Mouse (Mus musculus): ENCODE measurements around the gene Sh3rf1. TPM values are rescaled to one million over a fixed set of nuclear protein-coding genes. Genes with fewer than 3 reads are reported as not detected.
A peak's percentile ranks its signal among the peaks of the same experiment; 100 is the strongest.

Sh3rf1 gene
- polyA plus RNA-seq, 1 experiment from 2014 or later, result 24.0 TPM

DNA sequence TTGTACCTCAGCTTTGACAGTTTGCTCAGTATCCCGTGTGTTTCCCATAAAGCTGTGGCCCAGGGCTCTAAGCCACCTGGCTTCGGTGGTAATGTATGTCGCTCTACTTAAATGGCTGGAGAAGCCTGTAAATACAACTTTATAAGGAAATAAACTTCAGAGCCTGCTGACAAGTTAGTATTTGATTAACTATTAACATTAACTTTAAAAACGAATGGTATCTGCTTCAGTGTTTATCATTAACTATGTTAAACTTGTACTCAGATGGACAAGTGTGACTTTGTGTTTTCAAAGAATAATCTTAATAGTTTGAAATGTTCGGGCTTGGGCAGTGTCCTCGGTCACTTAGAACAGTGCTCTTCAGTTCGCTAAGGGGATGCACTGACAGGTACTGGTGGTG, 151.5 kb downstream of the Sh3rf1 start:
- WGBS, result 92% methylated on average over 7 of the region's 7 CpGs
- Histone ChIP-seq H3K27ac (ENCODE audit: low read depth, low read length) (no peak overlapping the region), H3K27me3 (ENCODE audit: control insufficient read depth, insufficient read depth, low read length) (no peaks in the 10 kb centered on the region), H3K4me1 (ENCODE audit: control insufficient read depth, insufficient read depth, low read length) (no peaks in the 10 kb centered on the region; the same call in 1 of the 2 replicates), H3K36me3 (ENCODE audit: control insufficient read depth, insufficient read depth, low read length) (no peaks in the 10 kb centered on the region), H3K4me2 (ENCODE audit: low read depth, low read length) (no peak overlapping the region), H3K9me3 (ENCODE audit: control insufficient read depth, low read length) (no peaks in the 10 kb centered on the region), H3K4me3 (ENCODE audit: low read depth, low read length) (no peak overlapping the region), H3K9ac (replicated peaks; ENCODE audit: low read depth, low read length) (no peak overlapping the region)
- no peak for ATAC-seq (ENCODE audit: low read depth)

DNA sequence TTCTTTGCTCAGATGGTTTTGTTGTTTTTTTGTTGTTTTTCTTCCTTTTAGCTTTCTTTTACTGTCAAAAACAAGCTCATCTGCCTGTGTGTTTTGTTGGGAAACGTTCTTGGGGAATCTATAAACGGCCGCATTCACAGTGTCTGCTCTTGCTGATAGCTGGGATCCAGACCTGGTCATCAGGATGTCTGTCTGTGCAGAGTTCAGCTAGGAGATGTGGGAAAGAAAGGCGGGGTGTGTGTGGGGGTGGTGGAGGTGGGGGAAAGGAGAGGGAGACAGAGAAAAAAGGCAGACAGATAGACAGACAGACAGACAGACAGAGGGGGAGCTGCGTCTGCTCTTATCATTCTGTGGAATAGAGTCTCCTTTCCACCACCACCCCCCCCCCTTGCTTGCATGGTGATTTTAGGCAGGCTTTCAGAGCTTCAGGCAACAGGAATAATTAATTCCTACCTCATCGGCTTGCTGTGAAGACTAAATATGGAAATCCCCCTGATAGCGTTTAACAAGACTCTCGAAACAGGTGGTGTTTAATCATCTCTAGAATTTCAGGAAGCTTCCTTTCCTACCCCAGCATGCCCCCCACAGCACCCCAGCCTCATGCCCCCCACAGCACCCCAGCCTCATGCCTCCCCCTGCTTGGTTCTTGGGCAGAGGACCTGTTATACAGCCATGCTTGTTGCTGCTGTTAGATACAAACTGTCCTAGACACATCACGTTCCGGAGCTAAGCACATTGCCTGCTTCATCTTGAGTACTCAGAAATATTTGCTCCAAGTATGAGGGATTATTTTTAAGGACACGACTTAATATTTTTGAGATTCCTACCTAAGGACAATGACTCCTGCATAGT, 155.4 kb downstream of the Sh3rf1 start:
- no peaks in the 10 kb centered on the region for H3K9me3 ChIP-seq (ENCODE audit: control insufficient read depth, low read length)
- no peak overlapping the region for H3K4me3 ChIP-seq (ENCODE audit: low read depth, low read length)
- H3K27me3 ChIP-seq (ENCODE audit: control insufficient read depth, insufficient read depth, low read length), result no peaks in the 10 kb centered on the region
- H3K27ac ChIP-seq (ENCODE audit: low read depth, low read length), result no peak overlapping the region
- no peak for ATAC-seq (ENCODE audit: low read depth)
- no peak overlapping the region for H3K4me2 ChIP-seq (ENCODE audit: low read depth, low read length)
- no peaks in the 10 kb centered on the region; the same call in 1 of the 2 replicates for H3K4me1 ChIP-seq (ENCODE audit: control insufficient read depth, insufficient read depth, low read length)
- no peaks in the 10 kb centered on the region for H3K36me3 ChIP-seq (ENCODE audit: control insufficient read depth, insufficient read depth, low read length)
- no peak overlapping the region for H3K9ac ChIP-seq (replicated peaks; ENCODE audit: low read depth, low read length)
- WGBS, result 64% methylated on average over 11 of the region's 11 CpGs

DNA sequence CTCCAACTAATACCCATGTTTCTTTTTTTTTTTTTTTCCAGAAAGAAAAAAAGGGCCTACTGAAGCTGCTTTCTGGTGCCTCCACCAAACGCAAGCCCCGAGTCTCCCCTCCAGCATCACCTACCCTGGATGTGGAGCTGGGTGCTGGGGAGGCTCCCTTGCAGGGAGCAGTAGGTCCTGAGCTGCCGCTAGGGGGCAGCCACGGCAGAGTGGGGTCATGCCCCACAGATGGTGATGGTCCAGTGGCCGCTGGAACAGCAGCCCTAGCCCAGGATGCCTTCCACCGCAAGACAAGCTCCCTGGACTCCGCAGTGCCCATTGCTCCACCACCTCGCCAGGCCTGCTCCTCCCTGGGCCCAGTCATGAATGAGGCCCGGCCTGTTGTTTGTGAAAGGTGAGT, 160.9 kb downstream of the Sh3rf1 start:
- Histone ChIP-seq H3K9me3 (ENCODE audit: control insufficient read depth, low read length) (no peaks in the 10 kb centered on the region), H3K36me3 (ENCODE audit: control insufficient read depth, insufficient read depth, low read length) (no peaks in the 10 kb centered on the region; the same call in 1 of the 2 replicates), H3K4me3 (ENCODE audit: low read depth, low read length) (no peak overlapping the region), H3K4me2 (ENCODE audit: low read depth, low read length) (no peak overlapping the region), H3K4me1 (ENCODE audit: control insufficient read depth, insufficient read depth, low read length) (peaks cover 14% of the 10 kb centered on the region), H3K27ac (ENCODE audit: low read depth, low read length) (no peak overlapping the region), H3K9ac (replicated peaks; ENCODE audit: low read depth, low read length) (no peak overlapping the region), H3K27me3 (ENCODE audit: control insufficient read depth, insufficient read depth, low read length) (no peaks in the 10 kb centered on the region)
- 74% methylated on average over 9 of the region's 9 CpGs for WGBS
- no peak for ATAC-seq (ENCODE audit: low read depth)

DNA sequence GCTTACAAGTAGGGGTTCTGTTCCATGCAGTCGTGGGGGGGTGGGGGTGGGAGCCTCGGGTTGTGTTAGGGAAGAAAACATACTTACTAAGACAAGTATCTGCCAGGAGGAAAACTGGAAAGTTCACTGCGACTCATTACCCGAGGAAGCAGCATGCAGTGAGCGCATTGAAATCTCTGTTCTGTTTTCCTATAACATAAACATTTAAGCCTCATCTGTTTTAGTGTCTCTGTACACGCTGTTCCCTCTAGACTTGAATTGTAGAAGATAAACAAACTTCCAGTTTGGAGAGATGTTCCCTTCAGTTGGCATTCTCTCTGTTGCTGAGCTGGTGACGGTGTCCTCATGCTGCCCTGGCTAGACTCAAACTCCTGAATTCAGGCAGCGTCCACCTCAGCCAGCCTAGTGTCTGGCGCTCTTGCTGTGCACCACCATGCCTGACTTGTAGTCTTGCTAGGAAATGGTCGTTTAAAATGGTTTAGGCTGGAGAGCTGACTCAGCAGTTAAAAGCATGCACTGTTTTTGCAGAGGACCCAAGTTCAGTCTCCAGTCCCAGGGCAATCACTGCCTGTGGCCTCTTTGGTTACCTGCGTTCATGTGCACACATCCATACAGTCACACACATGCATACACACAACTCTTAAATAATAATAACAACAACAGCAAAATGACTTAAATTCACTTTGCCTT, 162.0 kb downstream of the Sh3rf1 start:
- Histone ChIP-seq H3K27me3 (ENCODE audit: control insufficient read depth, insufficient read depth, low read length) (no peaks in the 10 kb centered on the region), H3K4me3 (ENCODE audit: low read depth, low read length) (no peak overlapping the region), H3K4me2 (ENCODE audit: low read depth, low read length) (no peak overlapping the region), H3K27ac (ENCODE audit: low read depth, low read length) (peak overlapping the region; percentile 34), H3K4me1 (ENCODE audit: control insufficient read depth, insufficient read depth, low read length) (peaks cover 14% of the 10 kb centered on the region), H3K9me3 (ENCODE audit: control insufficient read depth, low read length) (no peaks in the 10 kb centered on the region), H3K9ac (replicated peaks; ENCODE audit: low read depth, low read length) (no peak overlapping the region), H3K36me3 (ENCODE audit: control insufficient read depth, insufficient read depth, low read length) (no peaks in the 10 kb centered on the region; the same call in 1 of the 2 replicates)
- no peak for ATAC-seq (ENCODE audit: low read depth)
- WGBS, result 72% methylated on average over 11 of the region's 11 CpGs

DNA sequence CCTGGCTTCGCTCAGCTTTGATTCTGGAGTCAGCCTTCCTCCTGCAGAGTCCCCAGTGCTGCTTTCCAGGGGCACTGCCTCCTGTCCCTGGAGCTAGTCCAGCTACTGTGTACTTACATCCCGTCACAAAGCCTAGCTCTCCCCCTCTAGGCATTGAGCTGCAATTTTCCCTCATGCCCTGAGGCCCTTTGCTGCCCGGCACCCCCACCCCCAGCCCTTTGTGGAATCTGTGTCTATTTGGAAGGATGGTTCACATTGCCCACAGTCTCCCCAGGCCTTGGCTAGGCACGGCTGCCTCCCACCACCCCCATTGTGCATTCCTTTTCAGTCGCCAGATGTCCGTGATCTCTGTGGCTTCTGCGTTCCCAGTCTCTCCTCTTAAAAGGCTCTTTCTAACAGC, 163.0 kb downstream of the Sh3rf1 start:
- no peaks in the 10 kb centered on the region; the same call in 1 of the 2 replicates for H3K36me3 ChIP-seq (ENCODE audit: control insufficient read depth, insufficient read depth, low read length)
- no peaks in the 10 kb centered on the region for H3K27me3 ChIP-seq (ENCODE audit: control insufficient read depth, insufficient read depth, low read length)
- H3K27ac ChIP-seq (ENCODE audit: low read depth, low read length), result peak overlapping the region; percentile 60; the same call in 1 of the 2 replicates
- peak; percentile 77 for ATAC-seq (ENCODE audit: low read depth)
- no peaks in the 10 kb centered on the region for H3K9me3 ChIP-seq (ENCODE audit: control insufficient read depth, low read length)
- H3K4me1 ChIP-seq (ENCODE audit: control insufficient read depth, insufficient read depth, low read length), result peaks cover 14% of the 10 kb centered on the region
- no peak overlapping the region for H3K4me3 ChIP-seq (ENCODE audit: low read depth, low read length)
- H3K9ac ChIP-seq (replicated peaks; ENCODE audit: low read depth, low read length), result no peak overlapping the region
- no peak overlapping the region for H3K4me2 ChIP-seq (ENCODE audit: low read depth, low read length)
- WGBS, result 10% methylated on average over 7 of the region's 7 CpGs

DNA sequence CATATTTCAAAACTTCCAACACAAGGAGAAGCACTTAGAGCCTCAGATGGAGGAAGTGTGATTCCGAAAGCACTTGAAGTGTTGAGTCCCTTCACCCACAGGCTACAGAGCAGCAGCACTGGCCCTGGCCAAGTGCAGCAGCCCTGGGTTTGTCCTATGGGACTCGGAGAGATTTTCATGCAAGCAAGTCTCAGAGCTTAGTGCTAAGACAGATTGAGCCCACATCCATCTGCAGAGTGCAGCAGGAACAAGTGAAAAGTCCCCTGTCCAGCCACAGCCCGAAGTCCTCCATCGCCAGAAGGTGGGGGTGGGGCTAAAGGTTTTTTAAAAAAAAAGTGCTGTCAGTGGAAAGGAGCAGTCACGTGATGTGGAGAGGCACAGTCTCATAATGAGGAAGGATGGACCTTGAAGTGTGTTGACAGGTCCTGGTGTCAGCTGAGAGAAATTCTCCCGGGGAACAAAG, 163.9 kb downstream of the Sh3rf1 start:
- no peaks in the 10 kb centered on the region for H3K9me3 ChIP-seq (ENCODE audit: control insufficient read depth, low read length)
- peaks cover 14% of the 10 kb centered on the region for H3K4me1 ChIP-seq (ENCODE audit: control insufficient read depth, insufficient read depth, low read length)
- peak overlapping the region; percentile 57; the same call in 1 of the 2 replicates for H3K27ac ChIP-seq (ENCODE audit: low read depth, low read length)
- no peaks in the 10 kb centered on the region for H3K27me3 ChIP-seq (ENCODE audit: control insufficient read depth, insufficient read depth, low read length)
- no peak overlapping the region for H3K9ac ChIP-seq (replicated peaks; ENCODE audit: low read depth, low read length)
- H3K4me3 ChIP-seq (ENCODE audit: low read depth, low read length), result no peak overlapping the region
- no peaks in the 10 kb centered on the region; the same call in 1 of the 2 replicates for H3K36me3 ChIP-seq (ENCODE audit: control insufficient read depth, insufficient read depth, low read length)
- peak; percentile 18; the same call in 1 of the 2 replicates for ATAC-seq (ENCODE audit: low read depth)
- H3K4me2 ChIP-seq (ENCODE audit: low read depth, low read length), result no peak overlapping the region
- 30% methylated on average over 6 of the region's 6 CpGs for WGBS

DNA sequence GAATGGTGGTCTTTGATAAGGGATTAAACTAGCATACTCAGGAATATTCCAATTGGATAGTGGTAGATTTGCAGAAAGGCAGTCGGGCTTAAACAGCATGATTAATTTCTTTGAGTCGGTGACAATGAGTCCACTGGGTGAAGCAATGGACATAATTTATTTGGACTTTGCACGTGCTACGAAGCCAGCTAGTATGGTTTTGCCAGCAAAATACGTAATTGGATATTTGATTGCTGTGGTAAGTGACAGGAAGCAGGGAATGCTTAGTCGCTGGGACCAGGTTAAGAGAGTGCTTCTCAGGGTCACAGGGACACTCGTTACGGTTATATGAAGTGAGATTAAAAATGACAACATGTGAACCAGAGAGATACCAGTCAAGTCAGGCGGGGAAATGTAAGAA, 164.7 kb downstream of the Sh3rf1 start:
- no peak overlapping the region for H3K4me2 ChIP-seq (ENCODE audit: low read depth, low read length)
- no peaks in the 10 kb centered on the region for H3K9me3 ChIP-seq (ENCODE audit: control insufficient read depth, low read length)
- H3K4me3 ChIP-seq (ENCODE audit: low read depth, low read length), result no peak overlapping the region
- no peak overlapping the region for H3K9ac ChIP-seq (replicated peaks; ENCODE audit: low read depth, low read length)
- no peak for ATAC-seq (ENCODE audit: low read depth)
- peaks cover 14% of the 10 kb centered on the region for H3K4me1 ChIP-seq (ENCODE audit: control insufficient read depth, insufficient read depth, low read length)
- no peak overlapping the region for H3K27ac ChIP-seq (ENCODE audit: low read depth, low read length)
- H3K27me3 ChIP-seq (ENCODE audit: control insufficient read depth, insufficient read depth, low read length), result no peaks in the 10 kb centered on the region
- H3K36me3 ChIP-seq (ENCODE audit: control insufficient read depth, insufficient read depth, low read length), result no peaks in the 10 kb centered on the region; the same call in 1 of the 2 replicates
- 35% methylated on average over 9 of the region's 9 CpGs for WGBS

DNA sequence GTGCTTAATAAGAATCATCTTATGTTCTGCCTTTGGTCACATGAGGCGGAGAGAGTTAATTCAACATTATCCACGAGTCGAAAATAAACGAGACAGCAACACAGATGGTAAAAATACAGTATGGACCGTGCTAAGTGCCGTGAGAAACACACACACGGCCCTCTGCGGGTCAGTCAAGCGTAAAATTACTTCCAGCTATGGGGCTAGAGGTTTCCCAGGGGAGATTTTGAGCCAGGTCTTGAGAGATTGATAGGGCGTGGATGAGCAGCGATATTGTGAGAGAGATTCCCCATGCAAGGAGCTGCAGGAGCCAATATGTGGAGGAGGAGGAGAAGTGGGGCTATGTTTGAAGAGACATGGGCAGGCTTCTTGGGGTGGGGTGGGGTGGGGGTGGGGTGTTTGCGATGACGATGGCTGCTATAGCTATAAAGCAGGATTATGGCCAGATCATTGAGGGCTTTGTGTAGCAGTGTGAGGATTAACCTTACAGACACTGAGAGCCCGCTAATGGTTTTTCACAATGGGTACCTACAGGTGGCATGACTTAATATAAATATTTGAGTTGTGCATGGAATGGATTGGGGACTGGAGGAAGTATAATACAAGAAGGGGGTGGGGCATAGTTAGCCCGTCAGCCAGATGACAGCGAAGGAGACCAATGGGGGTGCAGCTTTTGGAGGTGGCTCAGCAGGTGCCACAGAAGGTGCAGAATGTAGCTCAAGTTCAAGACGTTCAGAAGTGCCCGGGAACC, 166.8 kb downstream of the Sh3rf1 start:
- H3K4me2 ChIP-seq (ENCODE audit: low read depth, low read length), result no peak overlapping the region
- H3K27ac ChIP-seq (ENCODE audit: low read depth, low read length), result no peak overlapping the region
- no peak; the same call in 1 of the 2 replicates for ATAC-seq (ENCODE audit: low read depth)
- H3K9ac ChIP-seq (replicated peaks; ENCODE audit: low read depth, low read length), result no peak overlapping the region
- H3K36me3 ChIP-seq (ENCODE audit: control insufficient read depth, insufficient read depth, low read length), result no peaks in the 10 kb centered on the region
- H3K27me3 ChIP-seq (ENCODE audit: control insufficient read depth, insufficient read depth, low read length), result no peaks in the 10 kb centered on the region
- no peaks in the 10 kb centered on the region for H3K9me3 ChIP-seq (ENCODE audit: control insufficient read depth, low read length)
- H3K4me3 ChIP-seq (ENCODE audit: low read depth, low read length), result no peak overlapping the region
- 36% methylated on average over 18 of the region's 18 CpGs for WGBS
- peaks cover 14% of the 10 kb centered on the region for H3K4me1 ChIP-seq (ENCODE audit: control insufficient read depth, insufficient read depth, low read length)
